Mouse (Mus musculus): ENCODE data around the gene Sobp.

DNA sequence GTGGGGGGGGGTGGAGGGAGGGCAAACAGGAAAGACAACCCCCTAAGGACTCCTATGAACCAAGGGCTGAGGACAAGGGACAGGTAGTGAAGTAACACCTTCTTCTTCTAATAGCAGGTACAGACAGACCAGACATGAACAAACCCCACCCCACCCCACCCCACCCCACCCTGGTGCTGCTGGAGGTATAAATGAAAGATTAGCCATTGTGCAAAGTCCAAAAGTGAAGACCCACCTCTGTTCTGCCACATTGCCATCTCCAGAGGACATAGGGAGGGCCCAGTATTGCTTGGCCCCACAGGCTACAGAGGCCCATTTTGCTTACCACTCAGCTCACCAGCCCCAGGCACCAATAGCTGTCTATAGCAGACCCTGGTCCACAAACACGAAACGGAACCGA, 219.1 kb downstream of the Sobp start:
- TF ChIP-seq CTCF (IDR thresholded peaks at IDR 0.05; ENCODE audit: insufficient read depth, low read depth, low read length) (no peak), POLR2A (IDR thresholded peaks at IDR 0.05; ENCODE audit: insufficient read depth, low read depth, low read length) (no peak)

Measured in olfactory bulb, adult 2 months (tissue).